Mouse (Mus musculus): ENCODE data around the gene Phospho2. TPM values are rescaled to one million over a fixed set of nuclear protein-coding genes. Genes with fewer than 3 reads are reported as not detected.
A peak's percentile ranks its signal among the peaks of the same experiment; 100 is the strongest.

Gene Phospho2
- 29.2 and 31.5 TPM in 2 replicates for polyA plus RNA-seq (2014; fragmentation: Nextera tagmentation; extraction: Ambion mirVana)

- Histone ChIP-seq H3K9ac (ENCODE audit: low read length) (peak within 1 kb of the TSS; percentile 69), H3K27ac (replicated peaks; ENCODE audit: low read depth, low read length) (no peak within 1 kb of the TSS), H3K27me3 (ENCODE audit: control insufficient read depth, insufficient read depth, low read length) (no peaks in the 10 kb centered on the region), H3K9me3 (ENCODE audit: control insufficient read depth, low read length) (no peaks in the 10 kb centered on the region), H3K4me1 (ENCODE audit: control insufficient read depth, insufficient read depth, low read length) (no peaks in the 10 kb centered on the region), H3K4me2 (ENCODE audit: low read depth, severe bottlenecking) (peak within 1 kb of the TSS; percentile 53), H3K36me3 (ENCODE audit: control insufficient read depth, insufficient read depth, low read length) (peaks cover 2% of the 10 kb centered on the region; the same call in 1 of the 2 replicates), H3K4me3 (ENCODE audit: low read depth, low read length) (peak within 1 kb of the TSS; percentile 59)
- WGBS = 1% methylated on average over 48 of the region's 48 CpGs
- DNase-seq (ENCODE audit: low spot score) = peak; percentile 99
- ATAC-seq (ENCODE audit: insufficient number of reproducible peaks, low FRiP score, low TSS enrichment, low read depth) = peak; percentile 92
Measured at GRCm38 (mm10) chr2:69789429-69790069, at the start of gene Phospho2, which contains the start of gene Ccdc173. Gene Phospho2, plus strand, starts transcription at chr2:69789623. Gene Ccdc173, minus strand, starts transcription at chr2:69789575.

GRCm38 (mm10) chr2:69745091-69745490 lies 44.3 kb upstream of the Phospho2 start:
- Histone ChIP-seq H3K4me3 (ENCODE audit: low read depth, low read length) (no peak overlapping the region), H3K27me3 (ENCODE audit: control insufficient read depth, insufficient read depth, low read length) (no peaks in the 10 kb centered on the region), H3K9ac (ENCODE audit: low read length) (no peak overlapping the region), H3K27ac (replicated peaks; ENCODE audit: low read depth, low read length) (no peak overlapping the region), H3K4me1 (ENCODE audit: control insufficient read depth, insufficient read depth, low read length) (no peaks in the 10 kb centered on the region), H3K9me3 (ENCODE audit: control insufficient read depth, low read length) (no peaks in the 10 kb centered on the region), H3K4me2 (ENCODE audit: low read depth, severe bottlenecking) (no peak overlapping the region), H3K36me3 (ENCODE audit: control insufficient read depth, insufficient read depth, low read length) (peaks cover 17% of the 10 kb centered on the region)
- no peak for ATAC-seq (ENCODE audit: insufficient number of reproducible peaks, low FRiP score, low TSS enrichment, low read depth)
- WGBS = 98% methylated on average over 1 of the region's 1 CpGs
- DNase-seq (ENCODE audit: low spot score) = no peak

DNA sequence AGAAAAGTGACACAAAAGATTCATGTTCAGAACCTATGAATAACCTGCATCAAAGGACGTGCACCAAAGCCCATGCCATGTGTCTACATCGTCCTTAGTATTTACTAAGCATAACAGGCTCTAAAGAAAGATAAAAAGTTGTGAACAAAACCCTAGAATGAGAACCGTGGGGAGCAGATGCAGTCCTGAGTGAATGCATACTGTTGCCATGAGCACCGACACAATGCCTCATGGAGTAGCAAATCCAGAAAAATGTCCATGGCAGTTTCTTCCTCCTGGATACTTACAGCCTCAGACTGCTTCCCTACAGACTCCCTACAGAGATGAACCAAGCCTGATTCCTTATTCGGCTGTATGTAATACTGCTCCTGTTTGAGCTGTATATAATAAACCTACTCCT lies 28.4 kb upstream of the Phospho2 start:
- Histone ChIP-seq H3K4me1 (ENCODE audit: control insufficient read depth, insufficient read depth, low read length) (no peaks in the 10 kb centered on the region), H3K27ac (replicated peaks; ENCODE audit: low read depth, low read length) (no peak overlapping the region), H3K4me2 (ENCODE audit: low read depth, severe bottlenecking) (no peak overlapping the region), H3K4me3 (ENCODE audit: low read depth, low read length) (no peak overlapping the region), H3K9me3 (ENCODE audit: control insufficient read depth, low read length) (no peaks in the 10 kb centered on the region), H3K36me3 (ENCODE audit: control insufficient read depth, insufficient read depth, low read length) (no peaks in the 10 kb centered on the region), H3K27me3 (ENCODE audit: control insufficient read depth, insufficient read depth, low read length) (no peaks in the 10 kb centered on the region), H3K9ac (ENCODE audit: low read length) (no peak overlapping the region)
- ATAC-seq (ENCODE audit: insufficient number of reproducible peaks, low FRiP score, low TSS enrichment, low read depth) (no peak), DNase-seq (ENCODE audit: low spot score) (no peak)
- 82% methylated on average over 5 of the region's 5 CpGs for WGBS

DNA sequence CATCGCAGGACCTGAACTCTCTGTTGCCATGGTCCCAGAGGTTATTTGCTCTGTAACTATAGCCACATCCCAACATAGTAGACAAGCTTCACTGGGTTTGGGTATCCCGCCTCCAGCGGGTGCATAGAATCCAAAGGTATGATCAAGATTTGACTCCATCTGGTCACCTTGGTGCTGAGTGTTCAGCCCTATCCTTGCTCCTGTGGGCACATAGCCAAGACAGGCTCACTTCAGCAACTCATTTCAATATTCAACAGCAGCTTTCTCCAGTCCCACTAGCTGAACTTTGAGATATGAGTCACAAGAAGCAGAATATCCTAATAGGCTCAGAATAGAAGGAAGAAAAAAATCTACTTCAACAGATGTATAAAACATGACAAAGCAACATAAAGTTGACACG lies 26.1 kb upstream of the Phospho2 start:
- Histone ChIP-seq H3K9ac (ENCODE audit: low read length) (no peak overlapping the region), H3K9me3 (ENCODE audit: control insufficient read depth, low read length) (no peaks in the 10 kb centered on the region), H3K36me3 (ENCODE audit: control insufficient read depth, insufficient read depth, low read length) (no peaks in the 10 kb centered on the region), H3K4me3 (ENCODE audit: low read depth, low read length) (no peak overlapping the region), H3K27ac (replicated peaks; ENCODE audit: low read depth, low read length) (no peak overlapping the region), H3K4me1 (ENCODE audit: control insufficient read depth, insufficient read depth, low read length) (no peaks in the 10 kb centered on the region), H3K27me3 (ENCODE audit: control insufficient read depth, insufficient read depth, low read length) (no peaks in the 10 kb centered on the region), H3K4me2 (ENCODE audit: low read depth, severe bottlenecking) (no peak overlapping the region)
- 91% methylated on average over 4 of the region's 4 CpGs for WGBS
- ATAC-seq (ENCODE audit: insufficient number of reproducible peaks, low FRiP score, low TSS enrichment, low read depth) = no peak
- DNase-seq (ENCODE audit: low spot score) = no peak

GRCm38 (mm10) chr2:69764716-69765115 lies 24.7 kb upstream of the Phospho2 start:
- H3K4me2 ChIP-seq (ENCODE audit: low read depth, severe bottlenecking) = no peak overlapping the region
- H3K27me3 ChIP-seq (ENCODE audit: control insufficient read depth, insufficient read depth, low read length) = no peaks in the 10 kb centered on the region
- H3K4me3 ChIP-seq (ENCODE audit: low read depth, low read length) = no peak overlapping the region
- H3K36me3 ChIP-seq (ENCODE audit: control insufficient read depth, insufficient read depth, low read length) = no peaks in the 10 kb centered on the region
- no peak overlapping the region for H3K27ac ChIP-seq (replicated peaks; ENCODE audit: low read depth, low read length)
- ATAC-seq (ENCODE audit: insufficient number of reproducible peaks, low FRiP score, low TSS enrichment, low read depth) (no peak), DNase-seq (ENCODE audit: low spot score) (no peak)
- H3K9ac ChIP-seq (ENCODE audit: low read length) = no peak overlapping the region
- WGBS = 83% methylated on average over 1 of the region's 1 CpGs
- H3K9me3 ChIP-seq (ENCODE audit: control insufficient read depth, low read length) = no peaks in the 10 kb centered on the region
- H3K4me1 ChIP-seq (ENCODE audit: control insufficient read depth, insufficient read depth, low read length) = no peaks in the 10 kb centered on the region

- Histone ChIP-seq H3K4me1 (ENCODE audit: control insufficient read depth, insufficient read depth, low read length) (no peaks in the 10 kb centered on the region), H3K27me3 (ENCODE audit: control insufficient read depth, insufficient read depth, low read length) (no peaks in the 10 kb centered on the region), H3K9me3 (ENCODE audit: control insufficient read depth, low read length) (no peaks in the 10 kb centered on the region), H3K4me2 (ENCODE audit: low read depth, severe bottlenecking) (no peak overlapping the region), H3K9ac (ENCODE audit: low read length) (no peak overlapping the region), H3K4me3 (ENCODE audit: low read depth, low read length) (no peak overlapping the region), H3K27ac (replicated peaks; ENCODE audit: low read depth, low read length) (no peak overlapping the region), H3K36me3 (ENCODE audit: control insufficient read depth, insufficient read depth, low read length) (no peaks in the 10 kb centered on the region)
- 95% methylated on average over 3 of the region's 3 CpGs for WGBS
- no peak for ATAC-seq (ENCODE audit: insufficient number of reproducible peaks, low FRiP score, low TSS enrichment, low read depth)
- DNase-seq (ENCODE audit: low spot score) = no peak
Measured at GRCm38 (mm10) chr2:69773331-69773730, 16.1 kb upstream of the Phospho2 start.

DNA sequence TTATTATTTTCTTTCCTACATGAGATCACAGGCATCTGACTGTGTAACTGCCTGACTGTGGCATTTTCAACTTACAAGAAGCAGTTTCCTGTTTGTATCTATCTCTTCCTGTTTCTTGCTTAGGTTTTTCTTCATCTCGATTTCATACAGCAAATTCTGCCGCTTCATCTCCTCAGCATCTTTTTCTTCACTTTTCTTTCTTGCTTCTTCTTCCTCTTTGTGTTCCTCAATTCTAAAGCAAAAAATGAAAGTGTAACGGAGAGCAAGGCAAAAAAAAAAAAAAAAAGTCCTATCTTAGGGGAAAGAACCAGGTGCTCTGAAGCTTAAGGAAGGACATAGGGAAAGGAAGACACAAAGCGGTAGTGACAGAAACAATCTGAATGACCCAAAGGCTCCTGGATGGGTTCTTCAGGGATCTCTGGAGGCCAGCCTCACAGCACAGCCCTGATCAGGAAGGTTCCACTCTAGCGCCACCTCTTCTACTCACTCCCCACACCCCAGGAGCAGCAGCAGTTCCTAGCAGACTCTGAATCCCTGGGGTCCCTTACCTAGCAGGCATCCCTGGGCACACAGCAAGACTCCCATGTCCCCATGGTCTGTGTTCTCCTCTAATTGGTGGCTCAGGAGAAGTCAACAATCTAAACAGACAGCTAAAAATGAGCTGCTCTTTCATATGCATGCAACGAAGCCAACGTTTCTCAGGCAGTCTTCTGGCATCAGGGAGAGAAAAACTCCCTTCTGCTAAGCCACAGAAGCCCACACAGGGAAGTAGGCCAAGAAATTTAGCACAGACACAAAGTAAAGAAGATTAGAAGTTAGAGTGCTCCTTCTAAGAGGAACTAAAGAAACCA lies 11.2 kb upstream of the Phospho2 start:
- H3K9ac ChIP-seq (ENCODE audit: low read length) = no peak overlapping the region
- DNase-seq (ENCODE audit: low spot score) (no peak), ATAC-seq (ENCODE audit: insufficient number of reproducible peaks, low FRiP score, low TSS enrichment, low read depth) (no peak)
- H3K9me3 ChIP-seq (ENCODE audit: control insufficient read depth, low read length) = no peaks in the 10 kb centered on the region
- no peak overlapping the region for H3K4me3 ChIP-seq (ENCODE audit: low read depth, low read length)
- 71% methylated on average over 7 of the region's 7 CpGs for WGBS
- no peaks in the 10 kb centered on the region for H3K27me3 ChIP-seq (ENCODE audit: control insufficient read depth, insufficient read depth, low read length)
- H3K4me1 ChIP-seq (ENCODE audit: control insufficient read depth, insufficient read depth, low read length) = no peaks in the 10 kb centered on the region
- H3K4me2 ChIP-seq (ENCODE audit: low read depth, severe bottlenecking) = no peak overlapping the region
- H3K36me3 ChIP-seq (ENCODE audit: control insufficient read depth, insufficient read depth, low read length) = no peaks in the 10 kb centered on the region
- no peak overlapping the region for H3K27ac ChIP-seq (replicated peaks; ENCODE audit: low read depth, low read length)

GRCm38 (mm10) chr2:69778836-69779177 lies 10.6 kb upstream of the Phospho2 start:
- Histone ChIP-seq H3K9me3 (ENCODE audit: control insufficient read depth, low read length) (no peaks in the 10 kb centered on the region), H3K9ac (ENCODE audit: low read length) (no peak overlapping the region), H3K36me3 (ENCODE audit: control insufficient read depth, insufficient read depth, low read length) (no peaks in the 10 kb centered on the region), H3K27ac (replicated peaks; ENCODE audit: low read depth, low read length) (no peak overlapping the region), H3K4me3 (ENCODE audit: low read depth, low read length) (no peak overlapping the region), H3K27me3 (ENCODE audit: control insufficient read depth, insufficient read depth, low read length) (no peaks in the 10 kb centered on the region), H3K4me2 (ENCODE audit: low read depth, severe bottlenecking) (no peak overlapping the region), H3K4me1 (ENCODE audit: control insufficient read depth, insufficient read depth, low read length) (no peaks in the 10 kb centered on the region)
- DNase-seq (ENCODE audit: low spot score) = peak; percentile 34
- no peak for ATAC-seq (ENCODE audit: insufficient number of reproducible peaks, low FRiP score, low TSS enrichment, low read depth)
- 47% methylated on average over 5 of the region's 5 CpGs for WGBS

Measured in limb, embryonic 11.5 days (tissue).